Mouse (Mus musculus): ENCODE measurements at regions not wholly inside any gene's neighbourhood (a gene's known extent, or its start where the extent isn't known, plus 50 kb on each side); places are given as distances from the start of the nearest gene placed in this dataset.

DNA sequence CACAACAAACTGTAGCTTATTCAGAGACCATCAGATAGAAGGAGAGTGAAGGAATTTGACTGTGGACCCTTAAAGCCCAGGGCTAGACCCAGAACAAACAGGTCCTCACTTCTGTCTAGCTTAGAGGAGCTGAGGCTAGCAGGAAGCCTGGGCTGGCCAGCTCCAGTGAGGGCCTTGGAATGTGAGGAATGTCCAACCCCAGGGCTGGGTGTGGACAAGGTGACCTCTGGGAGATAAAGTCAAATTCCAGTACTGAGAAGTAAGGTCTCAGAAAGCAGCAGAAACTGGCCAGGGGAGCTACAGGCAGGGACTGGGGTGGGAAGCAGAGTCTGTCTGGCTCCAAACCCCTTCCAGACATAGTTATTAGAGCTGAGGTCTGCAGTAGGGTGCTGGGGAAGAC lies 51.0 kb upstream of the Ssbp3 start:
- no peak for DNase-seq (ENCODE audit: low spot score)

DNA sequence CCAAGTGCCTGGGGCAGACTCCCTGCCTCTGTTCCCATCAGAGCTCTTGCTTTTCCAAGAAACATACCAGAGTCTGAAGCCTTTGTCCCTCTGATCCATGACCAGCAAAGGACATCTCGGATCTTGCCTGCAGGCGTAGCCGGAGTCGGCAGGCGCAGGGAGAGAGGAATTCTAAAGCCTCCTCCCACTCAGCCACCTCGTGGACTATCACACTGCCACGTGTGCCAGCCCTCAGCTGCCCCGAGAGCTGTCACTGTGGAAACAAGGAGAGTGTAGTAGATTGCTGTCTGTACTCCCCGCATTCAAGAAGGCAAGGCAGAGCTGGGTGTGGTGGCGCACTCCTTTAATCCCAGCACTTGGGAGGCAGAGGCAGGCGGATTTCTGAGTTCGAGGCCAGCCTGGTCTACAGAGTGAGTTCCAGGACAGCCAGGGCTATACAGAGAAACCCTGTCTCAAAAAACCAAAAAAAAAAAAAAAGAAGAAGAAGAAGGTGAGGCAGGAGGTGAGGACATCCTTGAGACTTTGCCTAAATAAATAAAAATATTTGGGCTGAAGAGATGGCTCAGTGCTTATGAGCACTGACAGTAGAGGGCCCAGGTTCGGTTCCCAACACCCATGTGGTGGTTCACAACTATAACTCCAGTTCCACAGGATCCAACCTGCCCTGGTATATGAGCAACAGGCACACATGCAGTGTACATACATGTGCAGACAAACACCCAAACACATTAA lies 52.0 kb upstream of the Ssbp3 start:
- no peak for DNase-seq (ENCODE audit: low spot score)

DNA sequence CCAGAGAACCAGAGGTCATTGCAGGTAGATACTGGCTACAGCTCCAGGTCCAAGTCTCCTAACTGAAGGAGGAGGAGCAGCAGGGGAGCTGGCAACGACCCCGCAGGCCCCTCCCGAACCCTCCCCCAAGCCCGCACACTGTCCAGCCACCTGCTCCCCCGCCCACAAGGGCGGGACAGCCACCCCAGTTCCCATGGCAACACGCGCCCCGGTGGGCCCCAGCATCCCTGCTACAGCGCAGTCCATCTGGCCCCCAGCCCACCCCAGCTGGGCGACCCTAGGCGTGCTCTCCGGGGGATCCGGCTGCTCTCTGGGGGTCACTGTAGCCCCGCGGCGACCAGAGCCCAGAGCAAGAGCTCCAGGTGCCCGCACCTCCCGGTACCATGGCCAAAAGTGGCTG lies 51.0 kb upstream of the Acot11 start:
- DNase-seq (ENCODE audit: low spot score) = no peak

DNA sequence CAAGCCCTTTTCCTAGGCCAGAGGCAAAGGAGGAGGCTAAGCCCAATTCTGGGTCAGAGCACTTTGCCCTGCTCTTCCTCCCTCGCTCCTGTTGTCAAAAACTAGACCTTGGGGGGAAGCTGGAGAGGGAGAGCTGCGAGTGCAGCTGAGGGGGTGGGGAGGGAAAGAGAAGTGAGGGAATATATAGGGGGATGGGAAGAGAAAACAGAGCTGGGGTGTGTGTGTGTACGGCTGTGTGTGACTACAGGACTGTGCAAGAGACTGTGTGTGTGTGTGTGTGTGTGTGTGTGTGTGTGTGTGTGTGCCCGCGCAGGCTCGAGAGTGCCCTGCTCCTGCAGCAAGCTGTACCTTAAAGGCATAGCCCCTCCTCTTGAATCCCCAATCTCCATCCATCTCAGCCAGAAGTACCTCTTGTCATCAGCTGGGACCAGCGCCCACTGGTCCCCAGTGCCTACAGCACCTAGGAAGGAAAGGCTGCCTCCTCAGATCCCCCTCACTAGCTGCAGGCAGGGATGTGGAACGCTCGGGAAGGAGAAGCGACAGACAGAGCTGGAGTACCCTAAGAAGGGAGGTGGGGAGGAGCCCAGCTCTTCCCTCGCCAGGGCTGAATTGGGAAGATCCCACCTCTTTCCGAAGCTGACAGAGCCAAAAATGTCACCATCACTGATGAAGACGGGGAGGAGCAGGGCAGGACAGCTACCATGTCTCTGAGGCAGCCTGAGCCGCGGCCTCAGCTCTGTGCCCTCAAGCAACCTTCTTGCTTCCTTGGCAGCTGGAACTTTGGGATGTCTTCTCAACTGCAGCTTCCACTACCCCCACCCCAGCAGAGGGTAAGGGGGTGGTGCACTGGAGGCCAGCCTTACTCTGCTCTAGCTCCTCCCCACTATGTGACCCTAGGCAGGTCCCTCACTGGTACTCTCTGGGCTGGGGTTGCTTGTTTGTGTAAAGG lies 49.8 kb upstream of the Acot11 start:
- DNase-seq (ENCODE audit: low spot score) = peak; percentile 61

Data from ovary, adult 18-20 months (tissue).